Mouse (Mus musculus) cortical plate, adult 2 months (tissue): ENCODE results near the gene Oasl1.

ENCODE experiments used
- CTCF ChIP-seq: fragments of 200-500 bp; IDR thresholded peaks from 2 replicates; pipeline ENCODE4 v1.5.1; 2011; ENCODE audit warnings: mild to moderate bottlenecking, control low read depth, low read length; ENCODE audit not compliant: insufficient read depth; ENCODE audit errors: extremely low read depth
- POLR2A ChIP-seq: fragments of 200-500 bp; IDR thresholded peaks from 2 replicates; pipeline ENCODE4 v1.6.1; 2011; ENCODE audit warnings: mild to moderate bottlenecking, low read length, control low read depth; ENCODE audit not compliant: insufficient read depth; ENCODE audit errors: extremely low read depth

DNA sequence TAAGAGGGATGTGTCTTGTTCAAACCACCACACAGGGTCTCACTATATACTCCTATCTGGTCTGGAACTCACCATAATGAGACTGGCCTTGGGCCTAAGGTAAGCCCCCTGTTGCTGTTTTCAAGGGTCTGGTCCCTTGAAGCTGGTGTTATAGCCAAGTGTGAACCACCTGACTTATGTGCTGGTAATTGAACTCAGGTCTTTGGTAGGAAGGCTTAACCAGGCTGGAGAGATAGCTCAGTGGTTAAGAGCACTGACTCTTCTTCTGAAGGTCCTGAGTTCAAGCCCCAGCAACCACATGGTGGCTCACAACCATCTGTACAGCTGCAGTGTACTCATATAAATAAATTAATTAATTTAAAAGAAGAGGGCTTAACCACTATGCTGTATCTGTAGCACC lies 53.9 kb downstream of the Oasl1 start:
- TF ChIP-seq CTCF, result no peak
- TF ChIP-seq POLR2A, result no peak
